Mouse (Mus musculus) gastrocnemius, postnatal 25 days (tissue): ENCODE measurements around the gene Rgs6. TPM values are rescaled to one million over a fixed set of nuclear protein-coding genes. Genes with fewer than 3 reads are reported as not detected.

Experiments used
- DNase-seq: peaks from one replicate; pipeline ENCODE4 v3.0.0; 2022
- total RNA-seq, 2 experiments: library from RNA; stranded (reverse); gene quantifications; 1 replicate in 1 of 2; 2 replicates in 1 of 2; pipeline ENCODE4 v1.2.3; 2021

The Rgs6 gene
- total RNA-seq, 2 experiments from 2014 or later = 0.72 to 1.3 TPM

DNA sequence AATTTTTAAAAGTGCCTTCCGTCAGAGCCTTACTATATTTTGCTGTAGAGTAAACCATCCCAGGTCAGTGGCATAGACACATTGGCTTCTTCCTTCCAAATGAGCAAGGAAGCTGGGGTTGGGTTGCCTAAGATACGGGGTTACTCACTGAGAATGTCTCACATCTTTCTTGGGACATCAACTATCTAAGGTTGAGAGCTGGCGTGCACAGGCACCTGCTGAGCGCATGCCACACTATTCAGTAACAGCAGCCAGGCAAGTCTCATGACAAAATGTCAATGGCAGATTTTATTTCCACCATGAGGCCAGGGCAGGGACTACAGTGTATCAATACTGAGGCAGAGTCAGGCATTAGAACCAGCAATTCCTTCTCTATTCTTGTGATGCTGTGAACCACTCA is 394.6 kb downstream of the Rgs6 start:
- DNase-seq = no peak

- DNase-seq = no peak
Observed at GRCm38 (mm10) chr12:82985300-82985699, 397.2 kb downstream of the Rgs6 start.

DNA sequence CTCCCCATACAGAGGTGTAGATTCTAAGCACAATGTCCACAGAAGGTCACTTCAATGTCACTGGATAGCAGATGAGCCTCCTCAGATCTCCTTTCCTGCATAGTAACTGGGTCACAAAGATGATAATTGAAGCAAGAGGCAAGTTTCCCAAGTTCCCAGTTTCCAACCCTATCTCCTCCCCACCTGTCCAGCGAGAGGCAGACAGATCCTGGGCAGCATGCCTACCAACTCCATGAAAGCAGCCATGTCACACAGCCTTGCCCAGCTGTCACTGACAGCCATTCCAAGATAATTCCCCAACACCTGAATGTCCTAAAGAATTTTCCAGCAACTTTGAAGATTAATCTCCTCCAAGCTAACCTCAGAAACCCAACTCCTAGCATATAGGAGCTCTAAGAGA is 399.6 kb downstream of the Rgs6 start:
- DNase-seq = no peak

GRCm38 (mm10) chr12:82993905-82994304 is 405.8 kb downstream of the Rgs6 start:
- DNase-seq = no peak

DNA sequence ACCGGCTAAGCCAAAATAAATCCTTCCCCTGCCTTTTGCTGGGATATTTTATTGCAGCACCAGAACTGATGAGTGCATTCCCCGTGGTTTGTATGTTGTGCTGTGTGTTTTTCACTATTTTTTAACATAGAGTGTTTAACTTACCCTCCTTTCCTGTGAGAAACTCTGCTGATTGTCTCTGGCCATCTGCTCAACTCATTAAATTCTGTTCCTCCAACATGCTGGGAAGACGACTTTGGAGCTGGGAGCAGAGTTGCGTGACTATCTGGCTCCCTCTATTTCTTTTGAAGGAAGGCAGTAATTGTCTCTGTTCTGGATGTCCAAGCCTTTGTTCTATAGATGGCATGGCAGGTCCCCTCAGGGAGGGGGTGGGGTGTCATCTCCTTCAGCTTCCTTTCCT is 408.7 kb downstream of the Rgs6 start:
- DNase-seq = no peak

DNA sequence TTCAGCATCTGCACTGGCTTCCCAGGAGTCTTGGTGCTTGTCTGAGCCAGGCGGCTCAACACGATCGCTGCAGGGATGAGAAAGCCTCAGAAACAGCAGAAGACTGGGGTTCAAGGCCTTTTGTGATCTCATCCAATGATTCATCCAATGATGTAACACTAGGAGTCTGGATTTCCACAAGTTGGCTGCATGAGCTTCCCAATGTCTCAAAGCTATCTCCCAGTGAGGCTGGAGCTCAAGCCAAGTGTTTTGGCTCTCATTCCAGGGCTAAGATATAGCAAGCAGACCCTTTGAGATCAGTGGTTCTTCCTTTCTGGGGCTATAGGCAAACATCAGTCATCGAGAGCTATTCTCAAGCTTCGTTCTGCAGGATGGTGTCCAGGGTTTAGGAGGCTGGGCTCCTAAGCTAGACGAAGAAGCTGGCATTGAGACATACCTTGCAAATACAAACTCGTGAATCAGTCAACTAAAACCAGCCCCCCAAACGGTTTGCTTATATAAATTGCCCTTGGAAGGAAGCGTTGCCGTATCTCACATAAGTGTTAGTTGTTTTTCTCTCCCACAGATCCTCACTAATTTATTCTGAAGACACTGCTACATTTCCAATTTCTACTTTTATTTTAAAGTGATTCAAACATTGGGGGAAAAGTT is 410.7 kb downstream of the Rgs6 start:
- DNase-seq = peak; percentile 21

DNA sequence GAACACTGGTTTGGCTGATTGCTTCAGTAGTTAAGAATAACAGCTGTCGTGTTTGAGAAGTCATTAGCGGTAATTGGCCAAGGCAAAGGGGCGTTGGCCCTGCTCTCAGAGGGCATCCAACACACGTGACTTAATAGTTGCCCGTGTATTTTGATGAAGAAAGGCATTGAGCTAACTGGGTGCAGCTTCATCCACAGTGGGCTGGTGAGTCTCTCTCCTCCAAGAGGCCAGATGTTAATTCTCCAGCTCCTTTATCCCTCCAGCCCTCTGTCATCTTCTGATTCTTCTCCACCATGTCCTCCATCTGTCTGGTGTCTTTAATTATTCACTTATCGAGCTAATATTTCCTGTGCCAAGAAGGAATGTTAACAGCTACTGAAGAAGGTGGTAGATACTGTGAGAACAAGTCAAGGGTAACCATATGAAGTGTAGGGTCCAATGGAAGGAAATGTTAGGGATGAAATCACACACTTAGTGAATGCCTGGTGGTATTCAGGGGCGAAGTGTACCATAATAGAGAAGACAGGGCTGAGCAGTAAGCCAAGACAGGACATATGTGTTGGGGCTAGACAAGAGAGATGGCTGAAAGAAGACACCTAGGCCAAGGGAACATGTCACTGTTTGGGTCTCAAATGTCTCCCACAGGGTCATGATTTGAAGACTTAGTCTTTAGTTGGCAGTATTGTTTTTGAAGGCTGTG is 411.4 kb downstream of the Rgs6 start:
- DNase-seq = peak; percentile 15

- peak; percentile 65 for DNase-seq
Observed at GRCm38 (mm10) chr12:83000033-83000570, 412.0 kb downstream of the Rgs6 start.

- DNase-seq = no peak
Observed at GRCm38 (mm10) chr12:83000957-83001356, 412.9 kb downstream of the Rgs6 start.

GRCm38 (mm10) chr12:83004014-83004682 is 416.1 kb downstream of the Rgs6 start:
- DNase-seq = no peak

DNA sequence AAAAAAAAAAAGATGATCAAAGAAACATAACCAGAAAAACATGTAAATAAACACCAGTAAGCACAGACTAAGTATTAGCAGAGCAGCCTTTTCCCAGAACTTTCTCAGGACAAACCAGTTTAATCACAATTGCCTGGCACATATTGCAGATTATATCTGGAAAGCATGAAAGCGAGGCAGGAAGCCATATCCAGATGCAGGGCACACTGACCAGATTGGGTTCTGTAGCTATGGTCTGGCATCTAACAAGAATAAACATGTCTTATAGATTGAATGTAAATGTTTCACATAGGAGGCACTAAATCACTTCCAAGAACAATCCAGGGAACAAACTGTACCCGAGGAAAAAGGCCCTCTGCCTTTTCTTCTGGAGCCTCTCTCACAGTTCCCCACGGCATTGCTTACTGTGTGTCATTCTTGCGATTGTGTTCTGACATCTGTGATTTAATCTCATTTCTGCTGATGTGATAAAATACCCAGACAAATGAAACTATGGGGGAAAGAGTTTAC is 423.0 kb downstream of the Rgs6 start:
- no peak for DNase-seq

DNA sequence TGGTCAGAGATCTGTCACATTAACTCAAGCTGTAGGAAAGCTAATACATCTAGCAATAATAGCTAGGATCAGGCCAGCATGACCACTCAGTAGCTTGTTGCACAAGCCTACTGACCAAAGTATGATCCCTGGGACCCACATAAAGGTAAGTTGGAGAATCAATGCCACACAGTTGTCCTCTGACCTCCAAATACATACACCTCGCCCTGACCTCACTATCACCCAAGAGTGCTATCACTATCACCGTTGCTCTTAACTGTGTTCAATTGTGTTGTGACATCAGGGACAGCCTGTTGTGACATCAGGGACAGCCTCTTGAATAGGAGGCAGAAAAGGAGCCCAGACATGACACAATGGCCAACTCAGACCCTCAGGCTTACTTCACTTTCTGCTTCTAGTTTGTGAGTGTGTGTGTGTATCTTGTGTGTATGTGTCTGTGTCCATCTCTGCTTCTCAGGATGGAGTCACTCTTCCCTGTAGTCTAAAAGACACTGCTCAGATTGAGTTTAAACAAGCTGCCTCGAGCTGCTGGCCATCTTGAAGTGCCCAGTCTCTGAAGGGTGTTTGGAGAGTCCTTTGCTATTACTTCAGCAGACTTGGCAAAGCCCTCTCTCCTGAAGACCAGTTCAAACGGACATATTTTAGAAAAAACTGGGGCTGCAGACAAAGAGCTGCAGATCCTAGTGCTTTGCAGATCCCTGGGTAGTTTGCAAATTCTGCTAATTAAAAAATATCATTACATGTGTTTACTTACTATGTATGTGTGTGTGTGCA is 426.0 kb downstream of the Rgs6 start:
- DNase-seq = no peak

GRCm38 (mm10) chr12:83014848-83015247 is 426.8 kb downstream of the Rgs6 start:
- DNase-seq = no peak

DNA sequence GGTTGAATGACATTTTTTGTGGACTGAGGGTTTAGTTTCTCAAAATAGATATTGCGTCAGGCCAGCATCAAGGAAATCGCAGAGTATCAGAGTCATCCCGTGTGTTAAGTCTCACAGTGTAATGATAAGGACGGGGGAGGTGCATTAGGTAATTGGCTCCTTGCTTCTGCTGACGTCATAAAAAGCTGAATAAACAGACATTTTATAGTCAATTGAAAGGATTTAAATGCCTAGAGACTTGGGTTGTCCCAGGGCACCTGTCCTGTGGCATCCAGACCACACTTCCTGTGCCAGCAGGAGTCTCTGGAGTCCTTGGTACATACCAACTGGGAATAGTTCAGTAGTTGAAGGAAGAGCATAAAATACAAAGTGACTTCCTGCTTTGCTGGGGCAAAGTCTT is 427.3 kb downstream of the Rgs6 start:
- DNase-seq = no peak

- DNase-seq = no peak
Observed at GRCm38 (mm10) chr12:83016486-83016885, 428.4 kb downstream of the Rgs6 start.

DNA sequence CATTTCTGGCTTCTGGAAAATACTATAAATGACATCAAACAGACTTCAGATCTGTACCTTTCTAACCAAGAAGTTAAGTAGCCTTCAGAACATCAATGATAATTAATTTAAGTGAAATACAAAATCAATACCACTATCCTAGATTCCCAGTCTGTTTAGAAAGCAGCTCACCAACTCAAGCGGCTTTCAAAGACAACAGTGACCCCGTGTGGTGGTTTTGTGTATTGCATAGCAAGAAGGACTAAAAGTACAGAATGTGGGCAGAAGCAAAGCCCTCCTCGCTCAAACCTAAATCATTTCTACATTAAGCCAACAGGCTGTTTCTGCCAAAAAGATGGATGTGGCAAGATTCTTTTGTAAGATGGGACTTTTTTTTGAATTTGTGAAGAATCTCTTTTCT is 429.9 kb downstream of the Rgs6 start:
- peak; percentile 24 for DNase-seq

GRCm38 (mm10) chr12:83026985-83027384 is 438.9 kb downstream of the Rgs6 start:
- DNase-seq = no peak

DNA sequence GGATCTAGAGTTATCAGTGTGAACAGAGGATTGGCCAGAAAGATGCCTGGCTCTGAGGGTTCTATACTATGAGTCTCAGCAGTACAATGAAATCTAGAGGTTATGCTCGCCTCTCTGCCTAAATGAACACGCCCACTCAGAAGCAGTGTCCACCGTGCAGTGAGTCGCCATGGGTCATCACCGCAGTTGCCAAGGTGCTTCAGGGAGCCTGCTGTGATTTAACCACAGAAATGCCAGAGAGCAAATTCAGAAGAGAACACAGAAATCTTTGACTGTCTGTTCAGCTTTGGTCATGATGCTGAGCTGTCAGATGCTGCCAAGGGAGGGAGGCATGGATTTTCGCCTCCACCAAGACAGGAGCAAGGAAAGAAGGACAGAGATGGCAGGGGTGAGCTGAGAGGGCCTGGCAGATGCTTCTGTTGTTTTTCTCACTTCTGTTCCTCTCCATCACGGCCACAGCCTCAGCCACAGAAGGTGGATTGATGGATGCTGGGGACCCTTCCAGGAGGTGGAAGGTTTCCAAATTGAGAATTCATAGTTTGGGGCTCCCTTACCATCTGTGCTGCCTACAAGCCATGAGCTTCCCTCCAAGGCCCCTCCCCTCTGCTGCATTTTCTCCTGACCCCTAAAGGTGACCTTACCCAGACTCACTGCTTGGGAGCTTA is 445.2 kb downstream of the Rgs6 start:
- no peak for DNase-seq

- no peak for DNase-seq
Observed at GRCm38 (mm10) chr12:83034859-83035569, 446.9 kb downstream of the Rgs6 start.

GRCm38 (mm10) chr12:83037798-83038560 is 449.9 kb downstream of the Rgs6 start:
- DNase-seq = no peak
